Mouse (Mus musculus): Measurements from ENCODE around the gene Kctd11. TPM values are rescaled to one million over a fixed set of nuclear protein-coding genes. Genes with fewer than 3 reads are reported as not detected.

The Kctd11 gene
- polyA plus RNA-seq, 2 experiments, result 5.1 to 6.5 TPM

DNA sequence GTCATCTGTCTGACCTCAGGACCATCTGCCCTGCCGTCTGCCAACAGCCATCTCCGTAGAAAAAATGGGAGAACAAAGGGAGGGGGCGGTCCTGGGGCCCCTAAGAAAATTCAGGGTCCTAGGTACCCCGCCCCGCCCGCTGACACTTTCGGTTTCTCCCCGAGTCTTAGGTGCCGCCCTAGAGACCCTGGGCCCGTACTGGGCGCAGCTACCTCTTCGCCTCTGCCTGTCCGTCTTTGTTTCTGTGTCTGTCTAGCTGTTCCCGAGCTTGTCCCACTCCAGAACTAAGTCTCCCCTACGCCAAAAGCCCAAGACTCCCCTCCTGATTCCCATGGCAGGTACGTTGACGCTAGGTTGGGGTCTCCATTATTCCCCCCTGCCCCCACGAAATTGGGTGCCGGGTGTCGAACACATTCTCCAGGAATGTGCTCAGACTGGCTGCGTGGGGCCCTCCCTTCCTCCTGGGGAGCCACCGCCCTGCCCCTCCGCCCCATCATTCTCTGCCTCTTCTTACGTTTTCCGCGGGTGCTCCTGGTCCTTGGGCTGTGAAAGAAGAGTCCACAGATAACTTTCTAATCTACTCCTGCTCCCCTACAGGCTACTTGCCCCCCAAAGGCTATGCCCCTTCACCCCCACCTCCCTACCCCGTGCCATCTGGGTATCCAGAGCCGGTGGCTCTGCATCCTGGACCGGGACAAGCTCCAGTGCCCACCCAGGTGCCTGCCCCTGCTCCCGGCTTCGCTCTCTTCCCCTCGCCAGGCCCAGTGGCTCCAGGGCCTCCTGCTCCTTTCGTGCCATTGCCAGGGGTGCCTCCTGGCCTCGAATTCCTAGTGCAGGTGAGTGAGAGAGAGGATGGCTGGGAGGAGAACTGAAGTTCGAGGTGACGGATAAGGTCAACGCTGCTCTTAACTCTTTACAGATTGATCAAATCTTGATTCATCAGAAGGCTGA is 34.2 kb downstream of the Kctd11 start:
- no peak for TF ChIP-seq POLR2A (IDR thresholded peaks at IDR 0.05; ENCODE audit: borderline replicate concordance, extremely low read depth, insufficient read depth, insufficient read length)
- Histone ChIP-seq H3K4me2 (replicated peaks; ENCODE audit: low read depth, low read length, severe bottlenecking) (peak overlapping the region; percentile 93), H3K36me3 (ENCODE audit: control insufficient read depth, insufficient read depth, low read length) (peaks cover 40% of the 10 kb centered on the region), H3K4me1 (ENCODE audit: control insufficient read depth, insufficient read depth, low read length) (peaks cover 17% of the 10 kb centered on the region), H3K9me3 (ENCODE audit: control insufficient read depth, low read length) (no peaks in the 10 kb centered on the region), H3K27me3 (ENCODE audit: control insufficient read depth, insufficient read depth, low read length) (no peaks in the 10 kb centered on the region), H3K9ac (ENCODE audit: low read depth, low read length, severe bottlenecking) (peak overlapping the region; percentile 85), H3K27ac (replicated peaks; ENCODE audit: low read depth, low read length) (peak overlapping the region; percentile 84), H3K4me3 (replicated peaks; ENCODE audit: low read length) (peak overlapping the region; percentile 68)
- peak; percentile 16 for DNase-seq (ENCODE audit: low spot score)
- 10% methylated on average over 37 of the region's 37 CpGs for WGBS
- peak; percentile 34 for ATAC-seq (ENCODE audit: low FRiP score, low read depth)

DNA sequence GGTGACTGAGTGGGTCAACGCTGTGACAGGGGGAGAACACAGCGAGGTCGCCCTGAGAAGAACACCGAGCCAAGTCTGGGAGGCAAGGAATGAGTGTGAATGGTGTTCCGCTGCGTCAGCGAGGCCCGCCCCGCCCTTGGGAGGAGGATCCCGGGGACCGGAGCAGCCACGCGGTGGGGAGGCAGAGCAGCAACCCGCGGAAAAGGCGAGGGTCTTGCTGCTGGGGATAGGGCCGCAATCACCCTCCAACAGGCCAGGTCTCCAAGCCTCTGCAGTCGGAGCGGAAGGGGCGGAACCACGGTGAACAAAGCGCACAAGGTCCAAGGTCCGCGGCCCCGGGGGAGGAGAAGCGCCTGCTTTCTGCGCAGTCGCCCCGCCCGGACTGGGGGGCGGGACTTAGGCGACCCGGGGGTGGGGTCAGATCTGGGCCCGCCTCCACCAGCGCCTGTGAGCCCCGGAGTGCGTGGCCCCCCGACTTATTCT is 35.0 kb downstream of the Kctd11 start, which contains the start of gene Plscr3:
TSS of gene Plscr3 (plus strand) at position 179 of the 483 bp plus-strand sequence.
- DNase-seq (ENCODE audit: low spot score) (peak; percentile 91), ATAC-seq (ENCODE audit: low FRiP score, low read depth) (peak; percentile 95)
- H3K4me2 ChIP-seq (replicated peaks; ENCODE audit: low read depth, low read length, severe bottlenecking), result peak within 1 kb of the TSS; percentile 93
- H3K4me1 ChIP-seq (ENCODE audit: control insufficient read depth, insufficient read depth, low read length), result peaks cover 17% of the 10 kb centered on the region
- no peaks in the 10 kb centered on the region for H3K27me3 ChIP-seq (ENCODE audit: control insufficient read depth, insufficient read depth, low read length)
- H3K36me3 ChIP-seq (ENCODE audit: control insufficient read depth, insufficient read depth, low read length), result peaks cover 32% of the 10 kb centered on the region
- H3K9me3 ChIP-seq (ENCODE audit: control insufficient read depth, low read length), result no peaks in the 10 kb centered on the region
- H3K9ac ChIP-seq (ENCODE audit: low read depth, low read length, severe bottlenecking), result peak within 1 kb of the TSS; percentile 85
- H3K27ac ChIP-seq (replicated peaks; ENCODE audit: low read depth, low read length), result peak within 1 kb of the TSS; percentile 84
- WGBS, result under 1% methylated on average over 33 of the region's 38 CpGs
- peak within 1 kb of the TSS; percentile 68 for H3K4me3 ChIP-seq (replicated peaks; ENCODE audit: low read length)
- no peak for TF ChIP-seq POLR2A (IDR thresholded peaks at IDR 0.05; ENCODE audit: borderline replicate concordance, extremely low read depth, insufficient read depth, insufficient read length)

GRCm38 (mm10) chr11:69838714-69839104 is 42.5 kb downstream of the Kctd11 start:
- H3K27me3 ChIP-seq (ENCODE audit: control insufficient read depth, insufficient read depth, low read length), result peaks cover 2% of the 10 kb centered on the region; the same call in 1 of the 2 replicates
- H3K36me3 ChIP-seq (ENCODE audit: control insufficient read depth, insufficient read depth, low read length), result peaks cover 6% of the 10 kb centered on the region; the same call in 1 of the 2 replicates
- H3K4me1 ChIP-seq (ENCODE audit: control insufficient read depth, insufficient read depth, low read length), result peaks cover 33% of the 10 kb centered on the region
- ATAC-seq (ENCODE audit: low FRiP score, low read depth), result no peak
- no peaks in the 10 kb centered on the region for H3K9me3 ChIP-seq (ENCODE audit: control insufficient read depth, low read length)
- H3K27ac ChIP-seq (replicated peaks; ENCODE audit: low read depth, low read length), result peak overlapping the region; percentile 83
- DNase-seq (ENCODE audit: low spot score), result peak; percentile 20
- WGBS, result 2% methylated on average over 7 of the region's 7 CpGs
- peak overlapping the region; percentile 50 for H3K4me2 ChIP-seq (replicated peaks; ENCODE audit: low read depth, low read length, severe bottlenecking)
- TF ChIP-seq POLR2A (IDR thresholded peaks at IDR 0.05; ENCODE audit: borderline replicate concordance, extremely low read depth, insufficient read depth, insufficient read length), result no peak
- H3K9ac ChIP-seq (ENCODE audit: low read depth, low read length, severe bottlenecking), result peak overlapping the region; percentile 63
- peak overlapping the region; percentile 73 for H3K4me3 ChIP-seq (replicated peaks; ENCODE audit: low read length)

DNA sequence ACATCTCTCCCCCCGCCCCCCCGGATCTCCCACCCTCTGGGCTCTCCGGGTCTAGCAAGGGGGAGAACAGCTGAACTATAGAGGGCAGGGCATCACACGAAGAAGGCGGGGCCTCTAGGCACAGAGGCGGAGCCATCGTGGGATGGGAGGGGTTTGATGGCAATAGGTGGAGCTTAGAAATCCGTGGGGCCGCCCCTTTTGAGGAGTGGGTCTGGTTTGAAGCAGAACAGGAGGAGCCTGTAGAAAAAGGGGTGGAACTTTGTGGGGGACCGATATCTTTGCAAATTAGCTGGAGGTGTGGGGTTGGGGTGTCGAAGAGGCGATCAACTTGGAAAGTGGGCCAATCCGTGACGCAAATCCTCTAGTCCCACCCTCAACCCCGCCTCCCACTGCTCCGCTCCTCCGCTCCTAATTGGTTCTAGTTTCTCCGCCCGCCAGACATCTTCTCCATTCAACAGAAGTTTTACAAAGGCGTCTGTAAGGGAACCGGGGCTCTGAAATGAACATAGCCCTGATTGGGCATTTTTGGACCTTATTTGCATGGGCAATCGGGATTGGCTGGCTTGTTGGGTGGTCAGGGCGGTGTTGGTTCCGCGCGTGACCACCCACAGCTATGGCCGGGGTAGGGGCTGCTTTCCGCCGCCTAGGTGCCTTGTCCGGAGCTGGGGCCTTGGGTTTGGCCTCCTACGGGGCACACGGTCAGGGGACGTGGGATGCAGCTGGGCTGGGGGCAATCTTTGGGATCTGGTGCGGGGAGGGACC is 43.1 kb downstream of the Kctd11 start, which contains the start of gene Tmem256:
TSS of gene Tmem256 (plus strand) at position 563 of the 762 bp plus-strand sequence.
- H3K4me1 ChIP-seq (ENCODE audit: control insufficient read depth, insufficient read depth, low read length), result peaks cover 37% of the 10 kb centered on the region
- H3K4me3 ChIP-seq (replicated peaks; ENCODE audit: low read length), result peak within 1 kb of the TSS; percentile 73
- H3K4me2 ChIP-seq (replicated peaks; ENCODE audit: low read depth, low read length, severe bottlenecking), result peak within 1 kb of the TSS; percentile 95
- 0% methylated on average over 34 of the region's 34 CpGs for WGBS
- TF ChIP-seq POLR2A (IDR thresholded peaks at IDR 0.05; ENCODE audit: borderline replicate concordance, extremely low read depth, insufficient read depth, insufficient read length), result 0 out of 2 replicates have a peak, but pooled peaks have one; percentile 69
- peak within 1 kb of the TSS; percentile 83 for H3K27ac ChIP-seq (replicated peaks; ENCODE audit: low read depth, low read length)
- H3K9ac ChIP-seq (ENCODE audit: low read depth, low read length, severe bottlenecking), result peak within 1 kb of the TSS; percentile 71
- peak; percentile 92 for ATAC-seq (ENCODE audit: low FRiP score, low read depth)
- peak; percentile 100 for DNase-seq (ENCODE audit: low spot score)
- peaks cover 12% of the 10 kb centered on the region; the same call in 1 of the 2 replicates for H3K36me3 ChIP-seq (ENCODE audit: control insufficient read depth, insufficient read depth, low read length)
- H3K9me3 ChIP-seq (ENCODE audit: control insufficient read depth, low read length), result no peaks in the 10 kb centered on the region
- peaks cover 5% of the 10 kb centered on the region; the same call in 1 of the 2 replicates for H3K27me3 ChIP-seq (ENCODE audit: control insufficient read depth, insufficient read depth, low read length)

- ATAC-seq (ENCODE audit: low FRiP score, low read depth), result no peak; the same call in 1 of the 2 replicates
- H3K27me3 ChIP-seq (ENCODE audit: control insufficient read depth, insufficient read depth, low read length), result peaks cover 5% of the 10 kb centered on the region; the same call in 1 of the 2 replicates
- peak within 1 kb of the TSS; percentile 71 for H3K9ac ChIP-seq (ENCODE audit: low read depth, low read length, severe bottlenecking)
- peaks cover 37% of the 10 kb centered on the region for H3K4me1 ChIP-seq (ENCODE audit: control insufficient read depth, insufficient read depth, low read length)
- peak within 1 kb of the TSS; percentile 83 for H3K27ac ChIP-seq (replicated peaks; ENCODE audit: low read depth, low read length)
- no peak for DNase-seq (ENCODE audit: low spot score)
- H3K9me3 ChIP-seq (ENCODE audit: control insufficient read depth, low read length), result no peaks in the 10 kb centered on the region
- no peak for TF ChIP-seq POLR2A (IDR thresholded peaks at IDR 0.05; ENCODE audit: borderline replicate concordance, extremely low read depth, insufficient read depth, insufficient read length)
- peak within 1 kb of the TSS; percentile 73 for H3K4me3 ChIP-seq (replicated peaks; ENCODE audit: low read length)
- peak within 1 kb of the TSS; percentile 95 for H3K4me2 ChIP-seq (replicated peaks; ENCODE audit: low read depth, low read length, severe bottlenecking)
- under 1% methylated on average over 29 of the region's 32 CpGs for WGBS
- H3K36me3 ChIP-seq (ENCODE audit: control insufficient read depth, insufficient read depth, low read length), result peaks cover 17% of the 10 kb centered on the region
Measured at GRCm38 (mm10) chr11:69837604-69837951, 43.6 kb downstream of the Kctd11 start, which contains the start of gene Nlgn2. Gene Nlgn2 (minus strand): TSS chr11:69837784.
